Mouse (Mus musculus) cerebellum, adult 2 months (tissue): Measurements from ENCODE around the gene Gdpd2.

Experiments
- CTCF ChIP-seq: fragments of 200-500 bp; IDR thresholded peaks from 2 replicates; pipeline ENCODE4 v1.5.1; 2011; ENCODE audit warnings: low read depth, mild to moderate bottlenecking, control low read depth, low read length, moderate library complexity, borderline replicate concordance; ENCODE audit not compliant: insufficient read depth
- POLR2A ChIP-seq: fragments of 200-500 bp; IDR thresholded peaks from 2 replicates; pipeline ENCODE4 v1.6.1; 2011; ENCODE audit warnings: low read length, control low read depth, borderline replicate concordance; ENCODE audit not compliant: insufficient read depth

- TF ChIP-seq POLR2A: no peak
- TF ChIP-seq CTCF: no peak
Observed at GRCm38 (mm10) chrX:100730266-100730665, 593 bp downstream of the Gdpd2 start.
